Mouse (Mus musculus): ENCODE data around the gene E2f4.

Gene E2f4

GRCm38 (mm10) chr8:105297511-105298192 lies at the start of gene E2f4:
Gene E2f4, plus strand, starts transcription at chr8:105297663.
- peak; percentile 91 for DNase-seq (ENCODE audit: low read depth)

GRCm38 (mm10) chr8:105251954-105252353 lies 45.5 kb upstream of the E2f4 start:
- no peak for DNase-seq (ENCODE audit: low read depth)

GRCm38 (mm10) chr8:105252680-105253537 lies 44.6 kb upstream of the E2f4 start:
- no peak for DNase-seq (ENCODE audit: low read depth)

- DNase-seq (ENCODE audit: low read depth): no peak
Measured at GRCm38 (mm10) chr8:105253766-105254151, 43.7 kb upstream of the E2f4 start.

GRCm38 (mm10) chr8:105254152-105254965 lies 43.1 kb upstream of the E2f4 start:
- DNase-seq (ENCODE audit: low read depth): peak; percentile 80

- DNase-seq (ENCODE audit: low read depth): peak; percentile 43
Measured at GRCm38 (mm10) chr8:105254966-105255350, 42.5 kb upstream of the E2f4 start, which contains the start of gene B3gnt9. Gene B3gnt9, minus strand, starts transcription at chr8:105255153.

GRCm38 (mm10) chr8:105257318-105258114 lies 39.9 kb upstream of the E2f4 start:
- peak; percentile 16 for DNase-seq (ENCODE audit: low read depth)

- no peak for DNase-seq (ENCODE audit: low read depth)
Measured at GRCm38 (mm10) chr8:105258911-105259720, 38.3 kb upstream of the E2f4 start.

- no peak for DNase-seq (ENCODE audit: low read depth)
Measured at GRCm38 (mm10) chr8:105259721-105260320, 37.6 kb upstream of the E2f4 start.

GRCm38 (mm10) chr8:105260371-105261099 lies 36.9 kb upstream of the E2f4 start:
- no peak for DNase-seq (ENCODE audit: low read depth)

GRCm38 (mm10) chr8:105261326-105261980 lies 36.0 kb upstream of the E2f4 start:
- DNase-seq (ENCODE audit: low read depth): peak; percentile 91

GRCm38 (mm10) chr8:105263244-105263912 lies 34.1 kb upstream of the E2f4 start:
- DNase-seq (ENCODE audit: low read depth): peak; percentile 67

GRCm38 (mm10) chr8:105264024-105264982 lies 33.2 kb upstream of the E2f4 start, which contains the start of the genes Tradd and Fbxl8:
Gene Tradd, minus strand, starts transcription at chr8:105264609.
Gene Fbxl8, plus strand, starts transcription at chr8:105264648.
- DNase-seq (ENCODE audit: low read depth): peak; percentile 77

- peak; percentile 86 for DNase-seq (ENCODE audit: low read depth)
Measured at GRCm38 (mm10) chr8:105265128-105265527, 32.3 kb upstream of the E2f4 start.

- peak; percentile 14 for DNase-seq (ENCODE audit: low read depth)
Measured at GRCm38 (mm10) chr8:105266775-105267174, 30.7 kb upstream of the E2f4 start.

GRCm38 (mm10) chr8:105268342-105269074 lies 29.0 kb upstream of the E2f4 start:
- DNase-seq (ENCODE audit: low read depth): no peak
